Mouse (Mus musculus): ENCODE measurements around the gene Apopt1.

GRCm38 (mm10) chr12:111798493-111798892, 85.4 kb downstream of the Apopt1 start:
- TF ChIP-seq GATA1 (IDR thresholded peaks at IDR 0.05; ENCODE audit: low read length): no peak
- TF ChIP-seq TAL1 (IDR thresholded peaks at IDR 0.05; ENCODE audit: low read length): no peak

Measured in erythroblast, embryonic 14.5 days (primary cell).